Mouse (Mus musculus): ENCODE data around the gene Ddi2.
"Not testable (repeated sequence)": the region's sequence is repeated elsewhere in the genome, so short reads cannot be mapped to it uniquely, and the experiment has no call there.

The Ddi2 gene

GRCm38 (mm10) chr4:141722731-141723672, at the start of gene Ddi2:
Gene Ddi2 (minus strand): TSS chr4:141723419.
- DNase-seq: peak; percentile 93

DNA sequence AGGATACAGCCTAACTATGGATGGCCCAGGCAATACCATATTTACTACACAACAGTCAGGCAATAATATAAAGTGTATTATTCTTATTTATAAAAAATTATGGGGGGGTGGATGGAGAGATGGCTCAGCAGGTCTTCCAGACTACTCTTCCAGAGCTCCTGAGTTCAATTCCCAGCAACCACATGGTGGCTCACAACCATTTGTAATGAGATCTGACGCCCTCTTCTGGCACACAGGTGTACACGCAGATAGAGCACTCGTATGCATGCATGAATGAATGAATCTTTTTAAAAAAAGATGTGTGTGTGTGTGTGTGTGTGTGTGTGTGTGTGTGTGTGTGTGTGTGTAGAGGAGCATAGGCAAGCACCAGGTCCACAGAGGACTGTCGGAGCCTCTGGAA, 49.8 kb upstream of the Ddi2 start:
- not testable (repeated sequence) for DNase-seq

GRCm38 (mm10) chr4:141771823-141772222, 48.6 kb upstream of the Ddi2 start:
- no peak for DNase-seq

DNA sequence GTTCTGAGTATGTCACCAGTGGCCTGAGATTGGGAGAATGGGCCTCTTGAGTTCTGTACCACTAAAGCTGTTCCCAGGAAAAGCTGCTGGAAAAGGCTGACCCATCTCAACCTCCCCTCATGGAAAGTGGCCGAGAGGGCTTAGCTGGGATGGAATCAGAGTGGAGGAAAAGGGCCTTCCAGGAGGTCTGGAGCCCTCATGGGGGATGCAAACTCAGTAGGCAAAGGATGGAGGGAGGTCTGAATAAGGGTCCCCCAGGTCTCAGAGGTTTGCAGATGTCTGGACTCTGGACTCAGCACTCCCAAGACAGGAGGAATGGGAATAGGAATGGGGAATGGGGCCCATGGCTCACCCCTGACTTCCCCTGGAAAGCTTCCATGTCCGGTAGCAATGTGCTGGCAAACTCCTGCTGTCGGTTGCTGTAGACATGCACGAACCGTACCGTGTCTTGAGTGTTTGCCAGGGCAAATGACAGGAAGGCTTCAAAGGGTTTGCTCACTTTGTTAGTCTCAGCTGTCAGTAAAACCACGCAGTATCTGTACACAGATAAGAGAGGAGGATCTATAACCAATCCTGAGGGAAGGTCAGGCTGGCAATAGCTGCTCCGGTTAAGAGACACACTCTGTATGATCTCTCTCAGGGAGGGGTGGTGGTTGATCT, 46.4 kb upstream of the Ddi2 start:
- DNase-seq: no peak

DNA sequence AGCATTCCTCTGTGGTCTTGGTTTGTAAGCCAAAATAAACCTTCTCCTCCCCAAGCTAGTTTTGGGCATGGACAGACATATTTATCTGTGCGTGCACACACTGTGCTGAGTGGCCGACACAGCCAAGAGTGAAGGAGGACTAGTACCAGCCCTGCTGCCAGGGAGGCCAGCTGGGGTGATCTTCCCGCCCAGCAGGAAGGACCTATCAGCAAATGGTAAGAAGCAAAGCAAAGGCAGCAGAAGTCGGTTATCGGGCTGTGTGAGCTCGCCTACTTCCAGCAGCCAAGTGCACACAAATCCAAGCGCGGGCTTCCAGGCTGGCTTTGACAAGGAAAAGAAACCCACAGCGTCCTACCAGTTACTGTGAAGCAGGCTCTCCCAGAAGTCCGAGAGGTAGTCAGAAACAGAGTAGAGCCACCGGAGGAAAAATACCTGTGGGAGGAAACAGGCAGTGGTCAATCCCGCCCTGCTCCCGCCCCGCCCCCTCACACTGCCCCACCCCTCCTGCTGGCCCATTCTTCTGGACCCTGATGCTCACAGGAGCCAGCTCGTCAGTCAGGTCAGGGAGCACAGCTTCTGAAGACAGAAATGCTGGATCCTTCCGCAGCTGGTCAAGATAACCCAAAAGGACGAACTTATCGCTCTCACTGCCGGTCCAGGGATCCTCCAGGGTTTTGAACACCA, 44.3 kb upstream of the Ddi2 start:
- DNase-seq: no peak

- no peak for DNase-seq
These were observed 43.6 kb upstream of the Ddi2 start for GRCm38 (mm10) chr4:141766668-141767352.

- DNase-seq: peak; percentile 2
These were observed 43.1 kb upstream of the Ddi2 start for GRCm38 (mm10) chr4:141766316-141766667.

DNA sequence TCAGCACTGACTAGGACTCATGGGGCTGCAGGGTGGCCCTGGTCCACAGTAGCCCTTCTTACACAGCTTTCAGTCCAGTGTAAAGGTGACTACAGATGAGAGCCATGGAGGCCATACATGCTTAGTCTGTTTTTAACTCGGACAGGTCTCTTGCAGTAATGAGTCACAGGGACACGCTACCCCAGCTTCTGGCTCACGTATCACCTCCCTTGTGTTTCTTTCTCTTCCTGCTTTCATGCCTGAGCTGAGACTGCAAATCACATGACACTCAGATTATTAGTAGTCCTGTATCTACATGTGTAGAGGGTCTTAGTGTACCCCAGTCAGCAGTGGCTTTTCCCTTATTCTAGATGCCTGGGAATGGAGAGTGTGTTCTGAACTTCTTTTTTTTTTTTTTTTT, 41.8 kb upstream of the Ddi2 start:
- no peak for DNase-seq

GRCm38 (mm10) chr4:141763476-141763875, 40.3 kb upstream of the Ddi2 start:
- DNase-seq: no peak

GRCm38 (mm10) chr4:141762102-141762598, 38.9 kb upstream of the Ddi2 start:
- DNase-seq: no peak

DNA sequence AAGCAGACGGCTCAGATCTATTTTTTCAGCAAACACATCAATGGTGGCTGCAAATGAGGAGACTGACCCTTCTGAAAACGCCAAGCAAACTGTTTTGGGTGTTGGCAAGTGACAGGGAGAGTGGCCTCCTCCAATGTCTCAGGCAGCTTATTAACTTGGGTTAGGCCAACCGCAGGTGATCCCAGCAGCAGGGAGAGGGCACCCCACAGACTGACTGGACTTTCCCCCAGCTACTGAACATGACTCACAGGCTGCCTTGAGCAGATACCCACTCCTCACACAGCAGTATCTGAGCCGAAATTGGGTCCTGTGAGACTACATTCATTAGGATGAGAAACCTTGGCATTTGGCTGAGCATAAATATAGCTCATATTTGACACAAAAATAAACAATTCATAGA, 37.7 kb upstream of the Ddi2 start:
- DNase-seq: no peak

DNA sequence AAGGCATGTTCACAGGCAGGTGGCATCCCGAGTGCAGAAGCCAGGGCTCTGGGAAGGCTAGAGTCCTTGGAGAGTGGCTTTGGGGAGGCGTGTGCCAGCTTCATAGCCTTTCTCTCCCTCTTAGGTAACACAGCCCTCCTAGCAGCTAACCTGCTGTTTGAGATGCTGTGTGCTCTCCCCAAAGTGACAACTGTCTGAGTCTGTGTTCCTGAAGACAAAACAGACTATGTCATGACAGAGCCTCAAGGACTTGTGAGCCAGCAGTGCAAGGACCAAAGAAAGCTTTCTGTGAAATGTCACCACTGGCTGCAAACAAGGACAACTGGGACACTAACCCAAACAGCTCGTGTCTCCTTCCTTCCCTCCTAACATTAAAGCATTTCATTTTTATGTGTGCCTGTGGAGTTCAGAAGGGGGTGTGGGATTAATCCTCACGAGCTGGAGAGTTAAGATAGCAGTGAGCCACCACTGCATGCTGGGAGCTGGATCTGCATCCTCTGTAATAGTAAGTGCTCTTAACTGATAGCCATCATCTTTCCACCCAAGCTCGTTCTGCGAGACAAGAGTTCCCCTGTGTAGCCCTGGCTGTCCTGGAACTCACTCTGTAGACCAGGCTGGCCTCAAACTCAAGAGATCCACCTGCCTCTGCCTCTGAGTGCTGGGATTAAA, 35.8 kb upstream of the Ddi2 start:
- no peak for DNase-seq

GRCm38 (mm10) chr4:141757124-141757523, 33.9 kb upstream of the Ddi2 start:
- no peak for DNase-seq

GRCm38 (mm10) chr4:141755375-141755930, 32.2 kb upstream of the Ddi2 start:
- no peak for DNase-seq

GRCm38 (mm10) chr4:141752076-141752421, 28.8 kb upstream of the Ddi2 start:
- no peak for DNase-seq

DNA sequence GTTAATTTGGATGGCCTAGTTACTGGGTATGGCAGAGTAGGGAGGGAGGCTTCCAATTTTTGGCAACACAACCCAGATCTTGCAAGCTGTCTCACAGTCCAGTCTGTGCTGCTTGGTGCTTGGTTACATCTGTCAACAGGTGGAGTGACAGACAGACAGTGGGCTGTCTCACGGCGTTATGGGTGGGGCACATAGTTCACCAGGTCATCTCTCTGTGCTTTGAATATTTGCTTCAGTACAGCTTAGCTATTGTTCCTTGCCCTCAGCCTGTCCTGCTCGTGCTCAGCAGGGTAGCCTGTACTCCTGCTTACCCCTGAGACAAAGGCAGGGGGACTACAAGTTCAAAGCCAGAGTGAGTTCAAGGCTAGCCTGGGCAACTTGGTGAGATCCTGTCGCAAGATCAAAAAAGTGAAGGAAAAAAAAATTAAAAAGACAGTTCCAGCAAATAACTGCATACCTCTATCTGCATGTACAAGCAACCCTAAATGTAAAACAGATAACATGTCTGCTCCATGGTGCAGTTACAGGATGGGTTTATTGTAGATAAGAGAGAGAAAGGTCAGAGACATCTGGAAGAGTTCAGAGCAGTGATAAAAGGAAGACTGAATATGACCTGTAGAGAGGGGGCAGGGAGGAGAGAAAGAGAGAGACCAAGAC, 28.3 kb upstream of the Ddi2 start:
- DNase-seq: no peak

DNA sequence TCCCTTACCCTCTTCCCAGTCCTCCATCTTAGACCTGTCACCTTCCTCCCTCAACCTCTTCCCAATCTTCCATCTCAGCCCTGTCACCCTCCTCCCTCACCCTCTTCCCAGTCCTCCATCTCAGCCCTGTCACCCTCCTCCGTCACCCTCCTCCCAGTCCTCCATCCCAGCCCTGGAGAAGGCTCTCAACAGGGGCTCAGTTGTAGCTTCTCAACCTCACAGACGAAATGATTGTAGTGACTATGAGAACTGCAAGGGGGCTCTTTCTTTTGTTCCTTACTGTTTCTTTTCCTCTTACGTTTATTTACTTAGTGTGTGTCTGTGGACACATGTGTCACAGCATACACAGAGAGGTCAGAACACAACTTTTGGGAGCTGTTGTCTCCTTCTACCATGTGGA, 27.6 kb upstream of the Ddi2 start:
- no peak for DNase-seq

DNA sequence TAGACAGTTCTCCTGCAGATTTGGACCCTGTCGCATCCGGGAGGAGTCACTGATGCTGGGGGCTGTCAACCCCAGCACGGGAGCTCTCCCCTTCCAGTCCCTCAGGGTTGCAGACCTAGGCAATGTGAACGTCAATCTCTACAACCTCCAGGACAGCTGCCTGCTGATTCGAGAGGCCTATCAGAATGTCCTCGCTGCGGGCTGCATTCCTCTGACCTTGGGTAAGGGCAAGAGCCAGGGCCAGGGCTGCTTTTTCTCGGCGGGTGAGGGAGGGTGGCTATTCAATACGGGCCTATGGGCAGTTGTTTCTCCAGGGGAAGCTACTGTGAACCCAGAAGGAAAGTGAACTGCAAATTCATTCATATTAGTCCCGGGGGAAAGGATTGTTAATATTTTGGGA, 26.3 kb upstream of the Ddi2 start:
- no peak for DNase-seq

GRCm38 (mm10) chr4:141746578-141747346, 23.5 kb upstream of the Ddi2 start, which contains the start of gene Agmat:
Gene Agmat (plus strand): TSS chr4:141746672.
- no peak for DNase-seq

GRCm38 (mm10) chr4:141742381-141742780, 19.2 kb upstream of the Ddi2 start:
- DNase-seq: no peak

GRCm38 (mm10) chr4:141741856-141742255, 18.6 kb upstream of the Ddi2 start:
- no peak for DNase-seq

Data from thymus, postnatal 25 days (tissue).